Mouse (Mus musculus) heart, embryonic 10.5 days (tissue): ENCODE data around the gene Cdc73. TPM values are rescaled to one million over a fixed set of nuclear protein-coding genes. Genes with fewer than 3 reads are reported as not detected.

Experiments
- DNase-seq: peaks from one replicate; pipeline ENCODE4 v3.0.0-alpha.2; 2017; ENCODE audit warnings: low spot score
- H3K27ac ChIP-seq: fragments of 300-500 bp; sonication (generic); 2 replicates; pipeline ENCODE4 v1.5.1; 2016; ENCODE audit warnings: mild to moderate bottlenecking
- H3K27me3 ChIP-seq: fragments of 300-500 bp; sonication (generic); 2 replicates; pipeline ENCODE4 v1.6.1; 2016; ENCODE audit warnings: mild to moderate bottlenecking; ENCODE audit not compliant: poor library complexity, insufficient read depth, severe bottlenecking
- H3K36me3 ChIP-seq: fragments of 300-500 bp; sonication (generic); 2 replicates; pipeline ENCODE4 v1.6.1; 2016; ENCODE audit warnings: mild to moderate bottlenecking, moderate library complexity
- H3K4me1 ChIP-seq: fragments of 300-500 bp; sonication (generic); 2 replicates; pipeline ENCODE4 v1.6.1; 2016; ENCODE audit warnings: mild to moderate bottlenecking
- H3K4me3 ChIP-seq: fragments of 300-500 bp; sonication (generic); 2 replicates; pipeline ENCODE4 v1.5.1; 2016; ENCODE audit warnings: mild to moderate bottlenecking, moderate library complexity
- H3K9me3 ChIP-seq: fragments of 300-500 bp; sonication (generic); 2 replicates; pipeline ENCODE4 v1.6.1; 2016; ENCODE audit warnings: mild to moderate bottlenecking, moderate library complexity
- WGBS: fragments of 180-500 bp; shearing (Covaris S2); methylation state at CpG from one replicate; pipeline ENCODE4 v1.1.7; 2016; 5-methylcytosine and 5-hydroxymethylcytosine counted together
- polyA plus RNA-seq: library from polyadenylated mRNA; unstranded; fragments of >200 nt; fragmentation: Nextera tagmentation; extraction: Ambion mirVana; gene quantifications from 2 replicates; pipeline ENCODE4 v1.2.1, GENCODE M21; 2016

The Cdc73 gene
- 25.2 and 31.7 TPM in 2 replicates for polyA plus RNA-seq

- Histone ChIP-seq H3K4me1 (peaks cover 8% of the 10 kb centered on the region; the same call in 1 of the 2 replicates), H3K9me3 (no peaks in the 10 kb centered on the region), H3K36me3 (peaks cover 8% of the 10 kb centered on the region), H3K27me3 (no peaks in the 10 kb centered on the region), H3K27ac (peak within 1 kb of the TSS; percentile 97), H3K4me3 (peak within 1 kb of the TSS; percentile 78)
- WGBS: under 1% methylated on average over 74 of the region's 74 CpGs
- peak; percentile 95 for DNase-seq
Measured at GRCm38 (mm10) chr1:143702741-143703262, at the start of gene Cdc73. Gene Cdc73, minus strand, starts transcription at chr1:143702893.

- 85% methylated on average over 10 of the region's 10 CpGs for WGBS
Measured at GRCm38 (mm10) chr1:143745871-143746270, 43.2 kb upstream of the Cdc73 start.

GRCm38 (mm10) chr1:143742186-143742585 lies 39.5 kb upstream of the Cdc73 start:
- no peak overlapping the region for H3K4me3 ChIP-seq
- H3K4me1 ChIP-seq: no peaks in the 10 kb centered on the region
- no peaks in the 10 kb centered on the region for H3K9me3 ChIP-seq
- H3K27ac ChIP-seq: no peak overlapping the region
- no peak for DNase-seq
- H3K27me3 ChIP-seq: no peaks in the 10 kb centered on the region
- 93% methylated on average over 6 of the region's 6 CpGs for WGBS
- H3K36me3 ChIP-seq: peaks cover 36% of the 10 kb centered on the region

More at GRCm38 (mm10) chr1:143745871-143746270, 43.2 kb upstream of the Cdc73 start:
- Histone ChIP-seq H3K27me3 (no peaks in the 10 kb centered on the region), H3K27ac (no peak overlapping the region), H3K9me3 (no peaks in the 10 kb centered on the region), H3K36me3 (peaks cover 49% of the 10 kb centered on the region), H3K4me1 (no peaks in the 10 kb centered on the region), H3K4me3 (no peak overlapping the region)
- no peak for DNase-seq

GRCm38 (mm10) chr1:143741331-143741730 lies 38.6 kb upstream of the Cdc73 start:
- H3K4me3 ChIP-seq: no peak overlapping the region
- DNase-seq: no peak
- no peak overlapping the region for H3K27ac ChIP-seq
- no peaks in the 10 kb centered on the region for H3K27me3 ChIP-seq
- H3K4me1 ChIP-seq: no peaks in the 10 kb centered on the region
- WGBS: 85% methylated on average over 5 of the region's 5 CpGs
- H3K9me3 ChIP-seq: no peaks in the 10 kb centered on the region
- peaks cover 30% of the 10 kb centered on the region for H3K36me3 ChIP-seq

- no peaks in the 10 kb centered on the region for H3K27me3 ChIP-seq
- no peaks in the 10 kb centered on the region for H3K4me1 ChIP-seq
- no peak overlapping the region for H3K4me3 ChIP-seq
- 90% methylated on average over 10 of the region's 10 CpGs for WGBS
- H3K9me3 ChIP-seq: no peaks in the 10 kb centered on the region
- peaks cover 26% of the 10 kb centered on the region for H3K36me3 ChIP-seq
- H3K27ac ChIP-seq: no peak overlapping the region
- no peak for DNase-seq
Measured at GRCm38 (mm10) chr1:143740581-143740980, 37.9 kb upstream of the Cdc73 start.

GRCm38 (mm10) chr1:143739361-143740350 lies 37.0 kb upstream of the Cdc73 start:
- Histone ChIP-seq H3K4me1 (no peaks in the 10 kb centered on the region), H3K36me3 (peaks cover 18% of the 10 kb centered on the region; the same call in 1 of the 2 replicates), H3K4me3 (peak overlapping the region; percentile 76), H3K27ac (peak overlapping the region; percentile 93), H3K9me3 (no peaks in the 10 kb centered on the region), H3K27me3 (no peaks in the 10 kb centered on the region)
- under 1% methylated on average over 69 of the region's 71 CpGs for WGBS
- DNase-seq: peak; percentile 91

- no peak for DNase-seq
Measured at GRCm38 (mm10) chr1:143738811-143739210, 36.1 kb upstream of the Cdc73 start.

GRCm38 (mm10) chr1:143733914-143734410 lies 31.3 kb upstream of the Cdc73 start:
- H3K36me3 ChIP-seq: no peaks in the 10 kb centered on the region
- no peak overlapping the region for H3K27ac ChIP-seq
- DNase-seq: no peak
- H3K4me3 ChIP-seq: no peak overlapping the region
- 72% methylated on average over 5 of the region's 5 CpGs for WGBS
- no peaks in the 10 kb centered on the region for H3K27me3 ChIP-seq
- H3K9me3 ChIP-seq: no peaks in the 10 kb centered on the region
- no peaks in the 10 kb centered on the region for H3K4me1 ChIP-seq

More at GRCm38 (mm10) chr1:143738811-143739210, 36.1 kb upstream of the Cdc73 start:
- Histone ChIP-seq H3K4me3 (peak overlapping the region; percentile 76), H3K9me3 (no peaks in the 10 kb centered on the region), H3K27ac (peak overlapping the region; percentile 93), H3K4me1 (no peaks in the 10 kb centered on the region), H3K36me3 (peaks cover 15% of the 10 kb centered on the region; the same call in 1 of the 2 replicates), H3K27me3 (no peaks in the 10 kb centered on the region)
- whole genome bisulfite sequencing: 32% methylated on average over 11 of the region's 11 CpGs

GRCm38 (mm10) chr1:143731691-143732090 lies 29.0 kb upstream of the Cdc73 start:
- 64% methylated on average over 4 of the region's 4 CpGs for WGBS
- H3K36me3 ChIP-seq: no peaks in the 10 kb centered on the region
- no peaks in the 10 kb centered on the region for H3K27me3 ChIP-seq
- DNase-seq: no peak
- H3K4me1 ChIP-seq: no peaks in the 10 kb centered on the region
- H3K9me3 ChIP-seq: no peaks in the 10 kb centered on the region
- H3K27ac ChIP-seq: no peak overlapping the region
- H3K4me3 ChIP-seq: no peak overlapping the region

- Histone ChIP-seq H3K4me3 (no peak overlapping the region), H3K4me1 (no peaks in the 10 kb centered on the region), H3K27ac (no peak overlapping the region), H3K36me3 (no peaks in the 10 kb centered on the region), H3K27me3 (no peaks in the 10 kb centered on the region), H3K9me3 (no peaks in the 10 kb centered on the region)
- 64% methylated on average over 2 of the region's 2 CpGs for WGBS
- DNase-seq: peak; percentile 31
Measured at GRCm38 (mm10) chr1:143730899-143731298, 28.2 kb upstream of the Cdc73 start.

GRCm38 (mm10) chr1:143727701-143728445 lies 25.2 kb upstream of the Cdc73 start:
- Histone ChIP-seq H3K4me3 (no peak overlapping the region), H3K4me1 (no peaks in the 10 kb centered on the region; the same call in 1 of the 2 replicates), H3K36me3 (no peaks in the 10 kb centered on the region), H3K27ac (no peak overlapping the region), H3K9me3 (no peaks in the 10 kb centered on the region), H3K27me3 (no peaks in the 10 kb centered on the region)
- no peak for DNase-seq
- 61% methylated on average over 9 of the region's 9 CpGs for WGBS

GRCm38 (mm10) chr1:143724456-143725064 lies 21.9 kb upstream of the Cdc73 start:
- no peaks in the 10 kb centered on the region for H3K9me3 ChIP-seq
- no peak for DNase-seq
- H3K4me3 ChIP-seq: no peak overlapping the region
- H3K27me3 ChIP-seq: no peaks in the 10 kb centered on the region
- H3K36me3 ChIP-seq: no peaks in the 10 kb centered on the region
- H3K4me1 ChIP-seq: no peaks in the 10 kb centered on the region; the same call in 1 of the 2 replicates
- 59% methylated on average over 5 of the region's 5 CpGs for WGBS
- H3K27ac ChIP-seq: no peak overlapping the region
